Mouse (Mus musculus) neutrophil, adult 5-6 weeks (primary cell): Measurements from ENCODE around the gene Apol7e. TPM values are rescaled to one million over a fixed set of nuclear protein-coding genes. Genes with fewer than 3 reads are reported as not detected.
"Not testable (repeated sequence)": the region's sequence is repeated elsewhere in the genome, so short reads cannot be mapped to it uniquely, and the experiment has no call there.

Experiments
- ATAC-seq: fragments of 151-379, 151-347 bp; 2 replicates; pipeline ENCODE4 v1.8.0; 2017; ENCODE audit warnings: mild to moderate bottlenecking, moderate TSS enrichment; ENCODE audit not compliant: insufficient number of reproducible peaks, poor library complexity, low FRiP score, severe bottlenecking; ENCODE audit errors: extremely low read depth
- total RNA-seq: library from RNA; stranded (forward); fragments of 200-1000 nt; gene quantifications from 2 replicates; pipeline ENCODE4 v1.2.3, GENCODE M21; 2017

The Apol7e gene
- total RNA-seq, 1 experiment from 2014 or later, result 4.7 TPM

- ATAC-seq, result peak; percentile 64; the same call in 1 of the 2 replicates
These were observed 34.7 kb downstream of the Apol7e start for GRCm38 (mm10) chr15:77733380-77733779.

GRCm38 (mm10) chr15:77733903-77734302 is 35.2 kb downstream of the Apol7e start:
- not testable (repeated sequence) for ATAC-seq

DNA sequence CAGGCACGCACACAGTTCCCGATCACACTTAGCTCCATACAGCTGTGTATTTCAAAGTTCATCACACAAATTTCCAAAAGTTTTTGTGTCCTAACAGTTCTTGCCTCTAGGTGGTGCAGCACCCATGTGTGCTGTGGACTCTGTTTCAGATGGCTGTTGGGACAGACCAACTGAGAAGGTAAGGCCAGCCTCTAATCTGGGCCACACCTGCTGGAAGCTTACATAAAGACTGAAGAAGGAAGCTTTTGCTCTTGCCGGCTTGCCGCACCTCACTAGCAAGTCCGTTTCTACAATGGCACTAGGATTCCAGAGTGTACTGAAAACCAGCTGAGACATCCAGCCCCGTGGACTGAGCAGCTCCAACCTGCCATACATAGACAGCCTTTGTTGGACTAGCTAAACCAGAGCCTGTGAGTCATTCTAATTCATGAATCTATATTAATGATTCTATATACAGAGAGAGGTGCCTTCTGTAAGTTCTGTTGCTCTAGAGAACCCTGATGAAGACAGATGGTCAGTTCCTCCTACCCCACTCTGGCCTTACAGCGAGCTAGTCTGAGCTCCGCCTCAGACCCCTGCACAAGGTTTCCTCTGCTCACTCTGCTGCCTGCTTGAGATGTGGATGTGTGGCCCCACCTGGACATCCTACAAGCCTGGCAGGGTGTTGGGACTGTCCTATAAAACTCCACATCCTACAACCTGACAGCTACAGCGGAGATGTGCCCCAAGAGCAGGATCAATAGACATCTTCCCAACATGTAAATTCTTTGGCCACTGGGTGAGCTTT is 42.0 kb downstream of the Apol7e start:
- no peak for ATAC-seq

GRCm38 (mm10) chr15:77741556-77741955 is 42.9 kb downstream of the Apol7e start:
- not testable (repeated sequence) for ATAC-seq

DNA sequence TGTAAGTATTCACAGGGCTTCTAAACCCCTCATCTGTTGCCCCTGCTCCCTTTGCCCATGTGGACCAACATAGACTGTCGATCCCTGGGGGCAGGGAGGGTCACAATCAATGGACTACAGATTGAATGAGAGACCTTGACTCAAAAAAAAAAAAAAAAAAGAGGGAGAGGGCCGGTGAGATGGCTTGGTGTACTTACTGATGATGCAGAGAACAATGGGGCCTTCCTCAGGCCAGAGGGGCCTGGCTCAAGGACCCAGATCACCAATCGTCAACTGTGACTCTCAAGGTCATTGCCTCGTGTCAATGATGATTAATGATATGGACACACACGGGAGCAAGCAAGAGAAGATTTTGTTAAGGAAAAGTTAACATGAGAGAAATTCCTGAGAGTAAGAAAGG is 46.0 kb downstream of the Apol7e start:
- no peak for ATAC-seq

GRCm38 (mm10) chr15:77745081-77745480 is 46.4 kb downstream of the Apol7e start:
- no peak for ATAC-seq

GRCm38 (mm10) chr15:77746326-77746725 is 47.7 kb downstream of the Apol7e start:
- no peak for ATAC-seq

DNA sequence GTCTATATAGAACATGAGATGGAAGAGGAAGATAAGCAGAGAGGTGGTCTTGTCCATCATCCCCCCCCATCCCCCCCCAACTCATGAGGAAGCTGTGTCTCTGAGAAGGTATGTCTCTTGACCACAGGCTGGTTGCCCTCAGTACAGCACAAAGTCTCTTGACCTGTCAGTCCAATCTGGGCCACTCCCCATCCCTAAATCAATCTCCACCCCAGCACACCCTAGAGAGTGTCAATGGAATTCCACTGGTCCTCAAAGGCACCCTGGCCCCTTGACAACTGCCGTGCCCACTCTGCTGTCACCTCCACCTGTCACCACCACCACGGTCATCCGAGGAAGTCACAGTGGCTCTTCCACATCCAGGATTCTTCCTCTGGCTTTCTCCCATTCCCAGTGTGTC is 49.8 kb downstream of the Apol7e start:
- ATAC-seq, result no peak

DNA sequence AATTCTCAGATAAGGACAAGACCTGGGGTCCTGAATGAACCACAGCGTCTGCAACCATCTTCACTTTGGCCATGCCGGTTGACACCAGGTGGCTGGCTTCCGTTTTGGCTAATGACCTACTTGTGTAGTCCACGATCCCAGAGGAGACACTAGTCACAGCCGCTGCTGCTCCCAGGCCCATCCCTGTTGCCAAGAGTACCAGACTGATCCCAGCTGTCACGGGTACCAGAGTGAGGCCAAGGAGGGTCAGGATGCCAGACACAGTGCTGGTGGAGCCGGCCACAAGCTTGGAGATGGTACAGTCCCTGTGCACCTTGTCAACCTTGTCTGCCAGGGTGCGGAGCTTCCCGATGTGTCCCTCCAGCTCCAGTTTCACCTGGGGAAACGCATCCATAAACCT is 51.1 kb downstream of the Apol7e start:
- no peak for ATAC-seq

DNA sequence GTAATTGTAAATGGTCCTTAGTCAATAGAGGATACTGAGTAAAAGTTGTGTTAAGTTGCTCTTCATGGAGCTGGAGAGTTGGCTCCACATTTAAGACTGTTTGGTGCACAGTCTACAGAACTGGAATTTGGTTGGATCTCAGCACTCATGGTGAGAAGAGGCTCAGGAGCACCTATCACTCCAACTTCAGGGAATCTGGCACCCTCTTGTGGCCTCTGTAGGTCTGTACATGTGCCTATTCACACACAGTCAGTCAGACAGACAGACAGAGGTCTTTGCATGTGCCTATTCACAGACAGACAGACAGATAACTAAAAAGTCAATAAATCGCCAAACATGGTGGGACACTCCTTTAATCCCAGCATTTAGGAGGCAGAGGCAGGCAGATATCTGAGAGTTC is 51.8 kb downstream of the Apol7e start:
- ATAC-seq, result peak; percentile 46; the same call in 1 of the 2 replicates

DNA sequence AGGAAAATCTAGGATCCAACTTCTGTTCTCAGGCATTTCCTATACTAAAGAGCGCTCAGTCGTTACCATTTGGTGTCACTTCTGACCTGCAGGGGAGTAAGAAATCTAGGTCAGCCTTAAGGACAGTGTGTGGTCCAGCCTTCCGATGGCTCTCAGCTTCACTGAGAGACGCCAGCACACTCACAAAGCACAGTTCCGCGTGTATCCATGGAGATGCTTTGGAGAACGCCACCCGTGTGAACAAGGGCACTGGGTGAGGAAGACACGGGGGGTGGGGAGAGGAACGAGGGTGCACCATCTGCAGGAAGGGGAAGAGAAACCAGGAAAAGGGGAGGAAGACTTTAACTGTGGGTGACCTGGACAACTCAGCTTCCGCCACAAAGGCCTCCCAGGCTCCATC is 53.8 kb downstream of the Apol7e start:
- ATAC-seq, result no peak

DNA sequence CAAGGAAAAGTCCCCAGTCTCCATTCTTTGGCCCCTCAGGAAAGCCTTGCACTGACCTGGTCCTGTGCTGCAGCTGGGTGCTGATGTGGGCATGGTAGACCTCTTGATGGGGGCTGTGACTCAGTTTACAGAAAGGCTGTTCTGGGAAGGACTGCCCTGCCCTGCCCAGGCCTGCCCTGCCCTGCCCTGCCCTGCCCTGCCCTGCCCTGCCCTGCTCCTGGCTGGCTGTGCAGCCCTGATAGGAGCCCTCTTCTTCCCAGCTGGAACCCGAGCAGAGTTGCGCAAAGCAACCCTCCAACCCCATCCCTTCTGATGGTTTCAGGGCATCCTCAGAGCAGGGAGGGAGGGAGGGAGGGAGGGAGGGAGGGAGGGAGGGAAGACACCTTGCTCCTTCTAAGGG is 56.5 kb downstream of the Apol7e start:
- ATAC-seq, result no peak

- ATAC-seq, result no peak
These were observed 57.4 kb downstream of the Apol7e start for GRCm38 (mm10) chr15:77756081-77756480.

- ATAC-seq, result peak; percentile 72
These were observed 58.2 kb downstream of the Apol7e start, which contains the start of gene Apol8 for GRCm38 (mm10) chr15:77756848-77757247. Gene Apol8, minus strand, starts transcription at chr15:77757003.

GRCm38 (mm10) chr15:77757586-77758226 is 59.0 kb downstream of the Apol7e start:
- ATAC-seq, result no peak

DNA sequence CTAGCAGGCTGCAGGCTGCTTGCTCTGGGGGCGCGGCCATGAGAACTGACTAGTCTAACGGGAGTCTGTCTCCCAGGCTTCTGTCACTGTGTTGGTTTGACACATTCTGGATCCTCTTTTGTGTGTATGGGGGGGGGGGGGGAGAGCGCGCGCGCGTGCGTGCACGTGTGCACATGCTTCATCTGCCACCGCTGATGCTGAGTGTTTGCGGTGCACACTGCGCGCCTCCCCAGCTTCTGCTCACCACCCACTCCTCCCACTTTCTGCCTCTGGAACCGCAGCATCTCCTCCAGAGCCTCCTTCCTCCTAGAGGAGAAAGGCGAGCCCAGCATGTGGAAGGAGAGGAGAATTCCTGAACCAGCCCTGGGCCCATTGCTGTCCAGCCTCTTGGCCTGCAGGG is 61.4 kb downstream of the Apol7e start:
- no peak for ATAC-seq

DNA sequence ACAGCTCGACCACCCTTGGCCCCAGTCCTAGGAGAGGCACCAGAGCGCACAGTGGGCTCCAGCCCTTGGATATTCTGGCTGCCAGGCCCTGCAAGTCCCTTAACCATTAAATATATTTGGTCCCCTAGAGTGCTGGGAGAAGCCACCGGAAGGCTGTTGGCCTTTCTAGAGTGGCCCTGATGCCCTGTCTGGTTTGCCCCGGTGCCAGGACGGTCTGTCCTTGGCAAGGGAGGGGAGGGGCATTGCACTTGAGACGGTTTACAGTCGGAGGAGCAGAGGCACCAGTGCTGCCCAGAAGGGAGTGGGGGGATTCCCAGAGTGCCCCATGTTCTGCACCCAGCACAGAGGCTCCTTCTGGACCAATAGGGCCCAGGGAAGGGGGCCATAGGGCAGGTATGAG is 62.4 kb downstream of the Apol7e start:
- ATAC-seq, result no peak

DNA sequence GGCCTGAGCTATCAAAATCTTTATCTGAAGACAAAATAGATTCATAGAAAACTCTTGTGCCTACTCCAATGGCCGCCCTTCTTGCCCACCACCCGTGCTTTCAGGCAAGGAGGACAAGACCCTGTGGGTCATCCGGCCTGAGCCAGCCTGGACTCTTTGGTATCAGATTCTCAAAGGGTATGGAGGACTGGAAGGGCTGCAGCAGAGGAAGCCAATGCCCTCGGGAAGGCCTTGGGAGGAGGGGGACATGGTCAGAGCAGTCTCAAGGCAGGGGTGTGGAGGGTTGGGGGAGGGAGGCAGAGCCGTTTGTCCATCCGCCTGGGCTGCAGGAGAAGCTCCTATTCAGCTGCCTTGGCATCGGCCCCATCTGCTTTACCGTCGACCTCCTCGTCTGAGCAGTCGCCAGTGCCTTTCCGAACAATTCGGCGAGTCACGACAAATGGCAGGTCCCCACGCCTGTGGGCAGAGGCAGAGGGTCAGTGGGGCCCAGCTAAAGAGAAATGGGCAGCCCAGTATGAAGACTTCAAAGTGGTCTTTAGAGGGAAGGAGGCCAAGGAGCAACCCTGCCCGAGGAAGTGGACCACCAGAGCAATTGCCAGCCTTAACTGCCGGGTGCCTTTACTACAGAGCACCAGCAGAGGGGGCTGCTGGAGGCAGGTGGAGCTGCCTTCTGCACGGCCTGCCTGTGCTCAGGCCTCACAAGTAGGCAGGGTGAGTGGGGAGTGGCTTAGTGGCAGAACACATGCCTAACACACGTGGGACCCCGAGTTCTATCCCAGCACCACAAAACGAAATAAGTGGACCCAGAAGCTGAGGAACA is 63.1 kb downstream of the Apol7e start:
- peak; percentile 45; the same call in 1 of the 2 replicates for ATAC-seq

DNA sequence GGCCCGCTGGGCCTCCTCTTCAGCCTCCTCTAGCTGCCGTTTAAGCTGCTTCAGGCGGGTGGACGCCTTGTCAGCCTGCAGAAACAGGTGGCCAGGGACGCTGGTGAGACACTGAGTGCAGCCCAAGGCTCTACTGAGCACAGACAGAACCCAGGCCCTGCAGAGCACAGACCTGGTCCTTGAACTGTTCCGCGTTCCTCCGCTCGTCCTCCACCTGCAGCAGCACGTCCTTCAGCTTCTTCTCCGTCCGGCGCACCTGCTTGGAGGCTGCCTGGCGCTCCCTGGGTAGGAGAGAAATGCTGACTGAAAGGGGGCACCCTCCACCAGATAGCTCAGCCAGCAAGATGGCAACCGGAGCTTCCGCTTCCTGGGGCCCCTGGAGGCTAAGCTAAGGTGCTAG is 64.4 kb downstream of the Apol7e start:
- no peak for ATAC-seq

DNA sequence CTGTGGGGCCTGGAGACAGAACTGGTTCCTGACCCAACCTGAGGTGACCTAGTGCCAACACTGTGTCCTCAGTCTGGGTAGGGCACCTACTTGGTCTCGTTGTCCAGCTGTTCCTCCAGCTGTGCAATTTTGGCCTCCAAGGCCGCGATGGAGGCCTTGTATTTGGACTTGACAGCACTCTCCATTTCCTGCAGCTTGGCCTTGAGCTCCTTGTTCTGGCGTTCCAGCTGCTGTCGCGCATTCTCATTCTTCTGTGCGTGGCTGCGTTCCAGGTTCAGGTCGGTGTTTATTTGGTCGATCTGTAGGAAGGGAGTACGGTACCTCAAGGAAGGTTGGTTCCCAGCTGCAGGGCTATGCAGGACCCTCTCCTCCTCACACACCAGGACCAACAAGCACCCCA is 65.0 kb downstream of the Apol7e start:
- no peak for ATAC-seq
